Mouse (Mus musculus) heart, adult 10 weeks (tissue): ENCODE results near the gene Nav3. TPM values are rescaled to one million over a fixed set of nuclear protein-coding genes. Genes with fewer than 3 reads are reported as not detected.

ENCODE experiments used
- polyA plus RNA-seq: library from polyadenylated mRNA; stranded (reverse); fragments of 350-450 nt; fragmentation: Illumina TruSeq; extraction: RNeasy Lipid Tissue Mini Kit (QIAGEN cat#74804); gene quantifications from one replicate; pipeline ENCODE4 v1.2.3, GENCODE M21; 2014; ENCODE audit warnings: low read depth, low replicate concordance

Nav3 gene
- polyA plus RNA-seq = 2.6 TPM

GRCm38 (mm10) chr10:110455838-110456493 is at the start of gene Nav3:
Gene Nav3, minus strand, starts transcription at chr10:110456204.

